Mouse (Mus musculus) E14TG2a.4 (cell line): ENCODE measurements at regions not wholly inside any gene's neighbourhood (a gene's known extent, or its start where the extent isn't known, plus 50 kb on each side); places are given as distances from the start of the nearest gene placed in this dataset.

ENCODE experiments used
- CTCF ChIP-seq: conservative IDR thresholded peaks from 2 replicates; pipeline ENCODE4 v1.5.1; 2014; ENCODE audit warnings: low read length
- NANOG ChIP-seq: IDR thresholded peaks from 2 replicates; pipeline ENCODE4 v1.6.1; 2014; ENCODE audit warnings: borderline replicate concordance, low read length, mixed read lengths

- TF ChIP-seq CTCF (no peak), NANOG (no peak)
Observed at GRCm38 (mm10) chr12:67325335-67325734, 103.0 kb upstream of the Mdga2 start.
